Mouse (Mus musculus) gastrocnemius, adult 8-10 months (tissue): ENCODE data around the gene Jmjd8. TPM values are rescaled to one million over a fixed set of nuclear protein-coding genes. Genes with fewer than 3 reads are reported as not detected.

ENCODE experiments used
- DNase-seq, 2 experiments: peaks; one replicate each; pipeline ENCODE4 v3.0.0; 2022; ENCODE audit warnings: low spot score in 2 of 2
- total RNA-seq, 4 experiments: library from RNA; stranded (reverse); gene quantifications; 2 replicates each; pipeline ENCODE4 v1.2.4; 2022

Gene Jmjd8
- total RNA-seq, 4 experiments from 2014 or later = 11.0 to 13.0 (median 11.4) TPM

DNA sequence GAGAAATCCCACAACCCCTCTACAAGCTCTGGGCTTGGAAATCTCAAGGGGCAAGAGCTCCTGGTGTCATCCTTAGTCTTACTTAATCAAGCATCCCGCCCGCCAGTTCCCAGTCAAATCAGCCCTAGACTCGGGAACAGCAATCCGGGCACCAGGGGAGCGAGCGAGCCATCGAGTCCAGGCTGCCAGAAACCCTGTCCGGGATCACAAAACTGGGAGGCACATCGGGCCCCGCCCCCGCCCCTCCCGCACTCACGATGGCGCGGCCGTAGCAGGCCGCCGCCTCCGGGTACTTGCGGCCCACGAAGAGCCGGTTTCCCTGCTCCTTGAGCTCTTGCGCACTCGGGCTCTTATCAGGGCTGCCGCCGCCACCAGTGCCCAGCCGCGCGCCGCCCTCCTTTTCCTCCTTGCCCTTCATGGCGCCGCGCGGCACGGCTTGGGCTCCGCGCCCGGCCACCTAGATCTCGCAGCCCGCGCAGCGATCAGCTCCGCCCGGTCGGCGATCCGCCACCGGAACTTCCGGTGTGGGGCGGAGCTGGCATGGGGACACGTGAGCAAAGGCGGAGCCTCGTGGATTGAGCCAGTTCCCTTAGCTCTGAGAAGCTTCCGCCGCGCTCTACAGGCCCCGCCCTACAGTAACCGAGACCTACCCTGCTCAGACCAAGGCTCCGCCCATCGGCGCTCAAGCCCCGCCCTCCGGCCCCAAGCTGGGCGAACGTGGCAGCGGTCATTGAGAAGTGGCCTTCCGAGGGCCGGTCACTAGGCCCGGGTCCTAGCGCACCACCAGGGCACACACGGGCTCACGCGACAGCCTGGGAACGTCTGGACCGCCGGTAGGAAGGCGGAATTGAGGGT lies 4.0 kb downstream of the Jmjd8 start:
- DNase-seq = peak; percentile 99 to 100

DNA sequence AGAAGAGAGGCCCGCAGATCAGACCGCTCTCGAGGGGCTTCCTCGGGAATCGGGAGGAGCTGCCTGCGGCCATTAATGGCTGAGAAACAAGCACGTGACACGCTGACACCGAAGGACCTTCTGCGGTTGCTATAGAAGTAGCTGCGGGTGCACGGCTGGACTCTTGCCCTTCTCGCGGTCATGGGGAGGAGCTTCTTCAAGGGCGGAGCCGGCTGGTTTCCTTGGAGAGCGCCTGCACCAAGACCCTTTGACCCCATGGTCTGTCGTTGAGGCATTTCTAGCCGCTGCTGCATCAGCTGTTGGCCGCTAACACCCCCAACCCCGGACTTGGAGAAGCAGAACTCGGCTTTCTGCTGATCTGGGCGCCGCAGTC lies 4.6 kb downstream of the Jmjd8 start, which contains the start of gene Stub1:
Gene Stub1, minus strand, starts transcription at position 114 of the 373 bp plus-strand sequence.
- DNase-seq = peak; percentile 93

DNA sequence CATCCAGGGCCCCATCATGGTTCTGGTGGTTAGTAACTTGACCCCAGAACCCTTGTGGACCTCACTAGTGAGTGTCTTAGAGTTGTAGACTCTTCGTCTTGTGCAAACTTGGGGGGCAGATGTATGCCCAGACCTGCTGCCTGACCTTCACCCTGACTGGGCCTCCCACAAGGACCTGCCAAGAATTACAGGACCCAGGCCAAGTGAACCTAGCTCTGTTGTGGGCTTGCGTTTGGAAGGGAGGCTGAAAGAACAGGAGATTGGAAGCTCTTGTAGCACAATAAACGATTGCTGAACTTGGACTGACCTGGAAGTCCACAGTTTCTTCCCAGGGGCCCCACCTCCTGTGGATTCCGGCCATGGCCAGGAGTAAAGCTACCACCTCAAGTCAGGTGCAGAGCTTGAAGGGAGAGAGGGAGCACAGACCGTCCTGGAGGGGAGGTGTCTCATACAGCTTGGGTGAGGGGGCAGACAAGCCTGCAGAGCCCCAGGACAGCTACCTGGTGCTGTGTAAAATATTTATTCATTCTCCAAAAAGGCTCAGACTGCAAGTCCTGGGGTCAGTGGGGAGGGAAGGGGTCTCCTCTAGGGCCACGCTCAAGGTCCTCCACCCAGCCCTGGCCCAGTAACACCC lies 5.4 kb downstream of the Jmjd8 start:
- no peak for DNase-seq

DNA sequence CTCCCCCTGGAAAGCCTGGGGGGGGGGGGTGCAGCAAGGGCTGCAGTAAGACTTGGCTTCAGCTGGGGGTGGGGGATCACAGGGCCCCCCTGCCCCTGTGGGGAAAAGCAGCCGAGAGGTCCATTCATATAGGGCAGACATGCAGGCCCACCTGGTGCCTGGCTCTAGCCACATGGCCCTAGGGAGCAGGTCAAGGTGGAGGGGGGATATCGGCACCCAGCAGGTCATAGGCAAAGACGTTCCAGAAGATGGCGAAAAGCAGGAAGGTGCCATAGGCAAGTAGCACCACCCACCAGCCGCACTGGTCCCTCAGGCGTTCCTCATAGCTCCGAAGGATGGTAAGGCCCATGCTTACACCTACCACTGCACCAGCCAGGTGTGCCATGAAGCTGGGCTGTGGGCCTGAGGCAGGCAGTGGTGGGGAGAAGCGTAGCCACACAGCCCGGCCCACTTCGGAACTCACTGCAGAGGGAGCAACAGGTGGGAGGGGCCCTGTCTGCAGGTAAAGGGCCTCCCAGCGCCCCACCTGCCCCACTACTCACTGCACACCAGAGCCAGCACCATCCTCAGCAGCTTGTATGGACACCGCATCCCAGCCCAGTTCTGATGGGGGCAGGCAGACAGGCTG lies 6.0 kb downstream of the Jmjd8 start:
- DNase-seq = no peak

GRCm38 (mm10) chr17:25835301-25835700 lies 6.6 kb downstream of the Jmjd8 start:
- no peak for DNase-seq

DNA sequence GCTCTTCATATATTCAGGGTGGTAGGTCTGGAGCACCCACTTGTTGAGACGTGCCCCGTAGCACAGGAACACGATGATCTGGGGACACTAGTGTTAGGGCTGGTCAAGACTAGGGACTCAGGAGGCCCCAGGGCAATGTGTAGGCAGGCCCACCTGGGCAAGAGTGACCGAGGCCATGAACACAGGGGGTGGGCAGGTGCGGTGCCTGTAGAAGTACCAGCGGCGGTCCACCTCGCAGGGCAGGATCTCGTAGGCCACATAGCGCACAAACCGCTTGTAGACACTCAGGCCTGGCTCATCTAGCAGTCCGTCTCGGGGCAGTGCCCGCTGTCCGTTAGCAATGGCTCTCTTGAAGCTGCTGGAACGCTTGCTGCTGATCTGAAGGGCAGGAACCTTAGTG lies 7.1 kb downstream of the Jmjd8 start:
- DNase-seq = no peak

DNA sequence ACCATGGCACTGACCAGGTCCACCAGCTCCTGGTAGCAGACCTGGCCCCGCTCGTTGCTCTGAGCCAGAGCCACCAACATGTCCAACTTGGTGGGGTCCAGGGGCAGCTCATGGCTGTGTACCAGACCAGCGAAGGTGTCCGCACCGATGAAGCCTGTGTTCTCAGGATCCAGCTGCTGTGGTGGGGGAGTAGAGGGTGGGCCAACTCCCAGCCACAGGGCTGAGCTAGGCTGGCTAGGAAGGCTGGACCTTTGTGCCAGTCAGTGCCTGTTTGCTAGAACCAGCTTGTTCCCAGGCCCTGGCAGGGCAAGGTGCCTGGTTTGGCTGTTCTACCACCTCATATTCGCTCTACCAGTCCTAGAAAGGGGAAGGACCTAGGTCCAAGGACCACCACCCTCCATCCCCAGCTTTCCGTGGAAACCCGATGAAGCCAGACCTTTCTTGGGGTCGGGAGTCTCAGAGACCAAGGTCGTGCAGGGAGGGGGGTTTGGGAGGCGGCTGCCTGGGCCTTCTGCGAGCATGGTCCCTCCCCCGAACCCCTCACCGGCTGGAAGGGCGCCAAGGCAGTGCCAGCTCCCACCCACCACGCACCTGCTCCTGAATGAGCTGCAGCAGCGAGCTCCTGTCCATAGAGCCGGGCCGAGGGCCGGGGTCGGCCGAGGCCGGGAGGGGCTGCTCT lies 7.9 kb downstream of the Jmjd8 start:
- DNase-seq = no peak

DNA sequence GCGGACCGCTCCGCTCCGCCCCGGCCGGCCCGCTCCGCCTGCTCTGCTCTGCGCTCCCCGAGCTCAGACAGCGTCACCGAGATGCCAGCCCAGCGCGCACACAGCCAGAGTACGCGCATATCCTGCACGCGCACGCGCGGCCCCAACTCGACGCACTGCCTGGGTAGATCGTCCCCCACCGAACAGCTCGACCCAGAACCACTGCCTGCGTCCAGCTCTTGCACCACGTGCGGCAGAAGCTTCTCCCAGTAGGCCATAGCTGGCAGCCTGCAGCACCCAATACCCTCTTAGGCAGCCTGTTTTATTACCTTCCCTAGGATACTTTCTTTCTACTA lies 8.4 kb downstream of the Jmjd8 start, which contains the start of gene Rhbdl1:
Gene Rhbdl1, minus strand, starts transcription at position 220 of the 335 bp plus-strand sequence.
- DNase-seq = peak; percentile 77 to 89

DNA sequence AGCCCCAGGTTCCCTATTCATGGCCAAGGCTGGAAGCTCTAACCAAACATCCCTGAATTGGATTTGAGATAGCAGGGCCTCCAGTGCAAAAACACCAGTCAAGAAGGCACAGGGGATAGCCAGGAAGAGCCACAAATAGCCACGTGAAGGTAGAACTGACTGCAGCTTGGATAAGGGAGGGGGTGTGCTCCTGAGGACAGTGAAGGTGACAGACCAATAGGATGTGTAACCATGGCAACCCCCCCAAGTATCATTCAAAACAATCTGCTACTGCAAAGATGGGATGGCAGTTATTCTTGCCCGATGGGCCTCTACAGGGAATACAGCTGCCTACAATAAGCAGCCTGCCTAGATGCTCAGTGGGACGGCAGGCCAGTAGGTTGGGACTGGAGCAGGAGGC lies 8.9 kb downstream of the Jmjd8 start:
- no peak for DNase-seq

- DNase-seq = no peak
Measured at GRCm38 (mm10) chr17:25838904-25839303, 10.2 kb downstream of the Jmjd8 start.

DNA sequence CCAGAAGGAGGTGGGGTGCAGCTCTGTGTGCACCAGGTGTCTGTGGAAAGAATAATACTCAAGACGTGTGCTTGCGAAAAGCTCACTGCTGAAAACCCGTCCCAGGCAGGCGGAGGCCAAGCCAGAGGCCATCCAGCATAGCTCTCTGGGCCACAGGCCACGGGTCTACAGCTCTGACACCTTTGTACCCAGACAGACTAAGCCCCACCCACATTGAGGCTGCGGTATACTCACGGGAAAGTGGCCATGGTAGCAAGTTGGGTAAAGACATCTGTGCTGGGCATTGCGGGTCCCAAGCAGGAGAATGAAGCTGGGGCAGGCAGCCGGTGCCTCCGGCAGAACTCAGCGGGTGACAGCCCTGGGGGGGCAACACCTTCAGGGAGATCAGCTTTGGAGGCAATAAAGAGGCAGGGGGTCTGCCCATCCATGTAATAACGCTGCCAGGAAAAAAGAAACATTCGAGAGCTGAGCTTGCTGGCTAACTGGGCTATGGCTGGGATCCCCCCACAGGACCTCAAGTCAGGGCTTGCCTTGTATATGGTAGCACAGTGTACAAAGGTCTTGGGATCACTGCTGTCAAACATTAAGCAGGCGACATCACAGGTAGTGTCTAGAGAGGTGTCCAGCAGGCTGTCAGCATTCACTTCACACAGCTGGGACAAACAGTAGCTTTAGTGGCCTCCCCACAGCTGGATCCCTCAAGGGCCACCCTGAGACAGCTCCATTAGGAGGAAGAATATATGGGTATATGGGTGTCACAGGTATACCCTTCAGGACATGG lies 11.0 kb downstream of the Jmjd8 start:
- DNase-seq = no peak

GRCm38 (mm10) chr17:25840519-25840918 lies 11.9 kb downstream of the Jmjd8 start:
- no peak for DNase-seq

DNA sequence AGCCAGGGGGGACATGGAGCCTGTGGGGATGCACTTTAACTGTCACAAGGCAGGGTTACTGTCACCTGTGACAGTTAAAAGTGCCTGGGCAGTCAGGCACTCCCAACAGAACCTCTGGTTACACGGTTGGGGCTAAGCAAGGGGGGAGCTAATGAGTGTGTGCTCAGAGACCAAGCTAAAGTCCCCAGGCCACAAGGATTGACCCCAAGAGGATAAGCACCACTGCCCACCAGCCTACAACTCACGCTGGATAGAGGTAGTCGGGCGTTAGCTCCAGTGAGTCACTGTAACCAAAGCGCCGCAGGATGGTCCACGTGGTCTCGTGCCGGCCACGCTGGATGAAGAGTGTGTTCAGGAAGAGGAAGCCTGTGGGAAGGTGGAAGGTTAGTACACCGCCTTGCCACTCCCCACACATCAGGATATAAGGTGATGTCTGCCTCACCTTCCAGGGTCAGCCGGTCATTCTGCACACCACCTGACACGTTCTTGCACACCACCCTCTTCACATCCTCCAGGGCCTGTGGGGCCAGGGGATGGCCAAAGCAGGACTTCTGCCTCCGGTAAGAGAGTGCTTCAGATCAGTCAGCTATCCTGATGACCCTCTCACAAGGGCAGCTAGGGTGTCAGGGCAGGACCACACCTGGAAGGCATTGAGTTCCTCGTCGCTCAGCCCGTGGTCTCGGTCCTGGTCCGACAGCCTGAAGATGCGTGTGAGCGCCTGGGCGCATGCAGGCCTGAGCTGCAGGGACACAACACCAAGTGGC lies 12.6 kb downstream of the Jmjd8 start, which contains the start of gene Gm20683:
Gene Gm20683, minus strand, starts transcription at position 647 of the 764 bp plus-strand sequence.
- DNase-seq = no peak

GRCm38 (mm10) chr17:25842509-25842908 lies 13.8 kb downstream of the Jmjd8 start:
- DNase-seq = no peak

DNA sequence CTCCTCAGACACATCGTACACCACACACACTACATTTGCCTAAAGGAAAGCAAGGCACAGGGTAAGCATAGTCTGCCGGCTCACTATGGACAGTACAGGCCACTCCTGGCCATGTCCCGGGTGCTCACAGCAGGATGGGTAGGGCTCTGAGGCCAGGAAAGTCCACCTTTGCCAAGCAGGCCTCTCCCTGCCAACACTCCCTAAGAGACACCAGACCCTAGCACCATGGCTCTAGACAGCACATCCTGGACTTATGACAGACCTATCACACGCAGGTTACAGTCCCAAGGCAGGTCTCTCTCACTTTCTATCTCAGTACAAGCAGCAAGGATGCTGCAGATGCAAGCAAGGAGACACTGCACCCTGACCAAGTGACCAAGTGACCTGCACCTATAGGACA lies 14.5 kb downstream of the Jmjd8 start:
- no peak for DNase-seq

- DNase-seq = no peak
Measured at GRCm38 (mm10) chr17:25843636-25844395, 15.1 kb downstream of the Jmjd8 start.

DNA sequence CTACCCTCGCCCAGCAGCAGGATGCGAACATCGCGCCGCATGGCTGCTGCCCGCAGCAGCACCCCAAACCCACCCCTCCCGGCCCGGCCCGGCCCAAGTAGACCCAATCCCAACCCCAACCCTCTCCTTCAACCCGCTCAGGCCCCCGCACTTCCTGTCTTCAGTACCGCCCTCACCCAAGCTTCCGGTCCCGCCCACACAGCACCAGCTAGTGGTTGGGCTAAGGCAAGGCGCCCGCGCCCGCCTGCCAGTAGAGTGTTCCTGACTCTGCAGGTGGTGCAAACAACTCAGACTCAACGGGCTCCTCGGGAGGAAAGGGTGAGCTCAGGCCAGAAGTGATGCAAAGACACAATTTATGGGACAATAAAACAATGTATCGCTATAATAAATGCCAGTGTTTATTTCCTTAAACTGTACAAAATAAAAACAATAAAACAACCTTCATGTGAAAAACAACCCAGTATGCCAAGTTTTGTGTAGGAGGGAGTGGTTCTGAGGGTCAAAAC lies 15.8 kb downstream of the Jmjd8 start, which contains the start of gene Rhot2:
Gene Rhot2, minus strand, starts transcription at position 456 of the 506 bp plus-strand sequence.
- DNase-seq = peak; percentile 91 to 94

- no peak for DNase-seq
Measured at GRCm38 (mm10) chr17:25860229-25860628, 31.6 kb downstream of the Jmjd8 start.
